Mouse (Mus musculus) thymus, adult 18-20 months (tissue): Measurements from ENCODE around the gene Tnfrsf9.
A peak's percentile ranks its signal among the peaks of the same experiment; 100 is the strongest.
"Not testable (repeated sequence)": the region's sequence is repeated elsewhere in the genome, so short reads cannot be mapped to it uniquely, and the experiment has no call there.

Experiments
- DNase-seq, 2 experiments: peaks; one replicate each; pipeline ENCODE4 v3.0.0; 2022; ENCODE audit warnings: mixed read lengths in 2 of 2

Tnfrsf9 gene

GRCm38 (mm10) chr4:150914290-150914733, at the start of gene Tnfrsf9, which contains the start of gene Park7:
TSS of gene Tnfrsf9 (plus strand) at chr4:150914562.
TSS of gene Park7 (minus strand) at chr4:150914437.
- peak; percentile 93 to 95 for DNase-seq

GRCm38 (mm10) chr4:150865371-150865770, 49.0 kb upstream of the Tnfrsf9 start:
- DNase-seq, result no peak

DNA sequence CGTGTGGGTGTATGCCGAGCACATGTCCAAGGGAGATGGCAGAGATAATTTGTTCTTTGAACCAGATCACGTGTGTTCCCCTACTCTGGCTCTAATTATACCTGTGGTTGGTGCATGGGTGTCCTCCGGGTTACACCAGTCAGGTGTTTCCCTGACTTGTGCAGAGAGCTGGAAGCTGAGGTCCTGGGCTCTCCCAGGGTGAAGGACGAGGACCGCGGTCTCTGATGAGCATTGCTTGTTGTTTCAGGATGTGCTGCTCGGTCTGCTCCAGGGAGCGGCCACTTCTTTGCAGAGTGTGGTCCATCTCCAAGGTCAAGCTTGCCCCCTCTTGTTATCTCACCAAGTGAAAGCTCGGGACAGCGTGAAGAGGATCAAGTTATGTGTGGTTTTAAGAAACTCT, 48.3 kb upstream of the Tnfrsf9 start:
- DNase-seq, result no peak

DNA sequence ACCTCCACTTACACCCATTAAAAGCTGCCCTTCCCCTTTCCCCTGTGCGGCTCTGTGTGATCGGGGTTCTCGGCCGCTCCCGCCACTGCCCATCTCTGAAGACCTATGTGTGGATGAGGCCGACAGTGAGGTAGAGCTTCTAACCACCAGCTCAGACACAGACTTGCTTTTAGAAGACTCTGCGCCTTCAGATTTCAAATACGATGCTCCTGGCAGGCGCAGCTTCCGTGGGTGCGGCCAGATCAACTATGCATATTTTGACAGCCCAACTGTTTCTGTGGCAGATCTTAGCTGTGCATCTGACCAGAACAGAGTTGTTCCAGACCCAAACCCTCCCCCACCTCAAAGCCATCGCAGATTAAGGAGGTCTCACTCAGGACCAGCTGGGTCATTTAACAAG, 47.9 kb upstream of the Tnfrsf9 start:
- no peak for DNase-seq

- DNase-seq, result no peak
Observed at GRCm38 (mm10) chr4:150868161-150868560, 46.2 kb upstream of the Tnfrsf9 start.

DNA sequence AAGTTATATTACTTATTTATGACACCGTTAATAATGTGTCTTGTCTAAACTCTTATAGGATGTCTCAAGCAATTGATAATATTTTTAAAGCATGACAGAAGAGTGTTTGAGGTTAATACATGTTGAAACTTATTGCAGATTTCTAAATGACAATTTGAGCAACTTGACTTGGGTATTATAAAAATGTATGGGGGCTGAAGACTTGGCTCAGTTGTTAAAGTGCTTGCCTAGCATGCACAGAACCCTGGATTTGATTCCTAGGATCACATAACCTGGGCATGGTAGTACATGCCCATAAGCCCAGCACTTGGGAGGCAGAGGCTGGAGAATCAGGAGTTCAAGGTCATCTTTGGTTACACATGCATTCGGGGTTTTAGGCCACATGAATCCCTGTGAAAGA, 45.5 kb upstream of the Tnfrsf9 start:
- DNase-seq, result no peak

GRCm38 (mm10) chr4:150869276-150870197, 44.8 kb upstream of the Tnfrsf9 start:
- no peak for DNase-seq

- DNase-seq, result no peak
Observed at GRCm38 (mm10) chr4:150870963-150871391, 43.4 kb upstream of the Tnfrsf9 start.

GRCm38 (mm10) chr4:150871392-150872138, 42.8 kb upstream of the Tnfrsf9 start:
- no peak for DNase-seq

DNA sequence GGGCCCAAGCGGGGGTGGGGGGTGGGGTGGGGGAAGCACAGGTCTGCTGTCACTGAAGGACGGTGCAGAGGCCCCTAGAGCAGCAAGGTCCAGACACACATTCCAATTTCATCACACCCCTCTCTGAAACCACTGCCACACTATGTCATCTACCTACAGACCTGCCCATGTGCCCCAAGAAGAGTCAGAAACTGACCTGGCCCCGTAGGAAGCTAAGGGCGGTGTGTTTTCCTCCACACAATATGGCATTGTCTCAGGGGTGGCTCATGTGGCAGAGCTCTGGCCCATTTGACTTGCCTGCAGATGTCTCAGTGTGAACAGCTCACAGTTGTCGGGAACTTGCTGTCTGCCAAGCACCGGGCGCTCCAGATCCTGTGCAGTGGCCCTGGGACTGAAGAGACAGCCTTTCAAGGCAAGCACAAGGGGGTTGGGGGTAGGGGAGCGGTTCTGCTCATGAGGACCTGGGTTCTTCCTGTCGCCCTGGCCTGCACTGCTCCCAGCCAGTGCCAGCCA, 42.2 kb upstream of the Tnfrsf9 start:
- DNase-seq, result no peak

DNA sequence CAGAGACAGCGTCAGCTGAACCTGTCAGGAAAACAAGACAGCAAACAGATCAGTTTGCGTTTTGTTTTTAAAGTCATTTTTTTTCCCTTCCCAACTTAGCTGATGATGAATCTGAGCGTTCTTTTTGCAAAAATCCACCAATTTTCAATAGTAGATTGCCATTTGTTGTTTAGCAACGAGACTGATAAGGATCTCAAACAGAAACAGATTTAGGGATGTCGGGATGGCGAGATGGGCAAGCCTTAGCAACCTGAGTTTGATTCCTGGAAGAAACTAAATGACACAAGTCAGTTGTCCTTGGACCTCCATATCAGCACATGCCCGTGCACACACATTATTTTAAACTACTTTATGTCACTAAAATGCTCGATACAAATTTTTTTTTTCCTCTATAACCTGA, 41.7 kb upstream of the Tnfrsf9 start:
- DNase-seq, result no peak

- not testable (repeated sequence) for DNase-seq
Observed at GRCm38 (mm10) chr4:150874416-150874815, 39.9 kb upstream of the Tnfrsf9 start.

DNA sequence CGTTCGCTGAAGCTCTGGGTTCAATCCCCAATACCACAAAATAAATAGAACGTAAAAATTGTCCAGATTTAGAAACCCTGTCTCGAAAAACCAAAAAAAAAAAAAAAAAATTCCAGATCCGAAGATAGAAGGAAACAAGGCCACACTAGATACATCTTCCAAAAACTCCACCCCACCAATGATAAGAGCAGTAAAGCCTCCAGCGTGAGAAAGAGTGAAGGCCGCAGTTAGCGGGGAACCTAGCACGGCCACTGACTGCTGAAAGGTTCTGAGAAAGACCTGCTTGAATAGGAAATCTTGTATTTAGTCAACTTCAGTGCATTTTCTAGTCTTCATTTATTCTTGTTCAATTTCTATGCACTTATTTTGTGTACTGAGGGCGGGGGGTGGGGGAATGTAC, 39.0 kb upstream of the Tnfrsf9 start:
- DNase-seq, result no peak

GRCm38 (mm10) chr4:150879631-150880030, 34.7 kb upstream of the Tnfrsf9 start:
- no peak for DNase-seq

GRCm38 (mm10) chr4:150880364-150880763, 34.0 kb upstream of the Tnfrsf9 start:
- no peak for DNase-seq

DNA sequence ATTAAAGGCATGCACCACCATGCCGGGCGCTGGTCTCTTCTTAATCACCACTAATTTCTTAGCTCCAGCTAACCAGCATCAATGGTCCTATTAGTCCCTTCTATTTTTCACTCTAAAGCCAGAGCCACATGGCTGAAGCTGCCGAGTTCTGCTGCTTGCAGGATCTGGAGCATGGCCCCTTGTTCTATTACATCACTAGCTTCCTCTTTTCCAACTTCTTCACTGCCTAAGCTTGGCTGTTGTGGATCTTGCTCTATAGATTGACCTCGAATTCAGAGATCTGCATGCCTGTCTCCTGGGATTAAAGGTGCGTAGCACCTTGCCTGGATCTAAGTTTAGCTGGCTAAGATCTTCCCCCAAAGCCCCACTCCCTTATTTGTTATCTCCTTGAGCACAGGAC, 31.7 kb upstream of the Tnfrsf9 start:
- DNase-seq, result no peak

GRCm38 (mm10) chr4:150887903-150888302, 26.5 kb upstream of the Tnfrsf9 start:
- DNase-seq, result no peak

DNA sequence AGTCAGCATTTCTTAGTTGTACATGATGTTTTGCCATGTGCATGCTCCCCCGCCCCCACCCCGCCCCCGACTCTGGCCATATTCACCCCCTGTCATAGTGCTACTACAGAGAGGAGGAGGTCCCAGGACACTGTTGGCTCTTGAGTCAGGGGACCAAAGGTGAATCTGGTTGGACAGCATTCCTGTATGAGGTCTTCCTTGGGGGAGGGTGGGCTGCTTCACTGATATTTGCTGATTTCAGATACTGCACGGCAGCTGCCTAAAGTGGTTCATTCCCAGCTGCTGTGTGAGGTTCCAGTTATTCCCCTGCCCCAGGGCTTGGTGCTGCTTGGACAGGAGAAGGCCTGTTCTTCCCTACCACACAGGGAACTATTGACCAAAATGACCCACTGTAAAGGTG, 25.9 kb upstream of the Tnfrsf9 start:
- no peak for DNase-seq

DNA sequence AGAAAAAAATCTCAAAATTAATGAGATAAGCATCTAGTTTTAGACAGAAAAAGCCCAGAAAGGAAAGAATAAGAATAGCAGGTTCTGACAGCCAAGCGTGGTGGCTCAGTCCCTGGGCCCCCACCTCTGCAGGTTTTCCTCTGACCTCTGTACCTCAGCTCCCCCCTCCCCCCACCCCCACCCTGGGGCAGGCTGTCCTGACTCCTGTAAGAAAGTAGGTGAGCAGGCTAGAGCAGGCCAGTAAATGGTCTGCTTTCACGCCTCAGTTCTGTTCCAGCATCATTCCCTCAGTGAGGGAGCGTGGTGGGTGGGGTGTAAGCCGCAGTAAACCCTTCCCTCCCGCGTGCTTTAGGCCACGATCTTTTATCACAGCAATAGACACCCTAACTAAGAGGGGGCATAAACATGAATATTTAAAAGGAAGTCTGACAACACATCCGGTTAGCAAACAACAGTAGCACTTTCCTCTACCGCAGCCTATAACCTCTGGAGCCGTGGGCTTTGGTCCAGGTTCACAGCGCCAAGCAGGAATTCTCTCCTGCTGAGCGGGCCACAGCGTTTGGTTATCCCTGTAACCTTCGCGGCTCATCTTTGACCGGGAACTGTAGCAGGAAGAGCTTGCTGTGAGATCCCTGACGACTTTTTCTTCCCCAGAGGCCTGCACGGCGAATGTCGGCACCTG, 24.9 kb upstream of the Tnfrsf9 start:
- no peak for DNase-seq

DNA sequence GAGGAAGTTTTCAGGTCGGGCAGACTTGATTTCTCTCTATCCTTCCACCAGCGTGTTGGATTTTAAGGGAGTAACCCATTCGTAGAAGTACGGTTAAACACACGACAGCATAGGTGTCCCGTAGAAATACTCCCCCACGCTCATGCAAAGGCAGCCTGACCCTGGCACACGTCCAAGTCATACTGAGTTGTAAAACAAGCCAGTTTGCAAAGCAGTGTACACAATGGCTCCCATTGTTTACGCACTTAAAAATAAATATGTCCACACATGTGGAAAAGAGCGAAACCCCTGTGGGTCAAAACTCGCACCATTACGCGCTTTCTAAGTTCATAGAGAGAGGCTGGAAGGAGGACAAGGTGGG, 24.4 kb upstream of the Tnfrsf9 start:
- no peak for DNase-seq

- no peak for DNase-seq
Observed at GRCm38 (mm10) chr4:150891308-150891707, 23.1 kb upstream of the Tnfrsf9 start.

- DNase-seq, result peak in 1 of 2 experiments; percentile 8
Observed at GRCm38 (mm10) chr4:150894718-150895501, 19.5 kb upstream of the Tnfrsf9 start.
